Mouse (Mus musculus): ENCODE measurements around the gene Pakap.

- TF ChIP-seq POLR2A (IDR thresholded peaks at IDR 0.05; ENCODE audit: borderline replicate concordance, insufficient read depth, low read length) (no peak), CTCF (IDR thresholded peaks at IDR 0.05; ENCODE audit: borderline replicate concordance, insufficient read depth, low read depth, low read length) (no peak)
These were observed 190.0 kb downstream of the Pakap start for GRCm38 (mm10) chr4:57757997-57758396.

All from cerebellum, adult 2 months (tissue).